Mouse (Mus musculus) stomach, embryonic 14.5 days (tissue): ENCODE data around the gene Zdhhc22. TPM values are rescaled to one million over a fixed set of nuclear protein-coding genes. Genes with fewer than 3 reads are reported as not detected.

Source experiments
- ATAC-seq: fragments of 200-750 bp; cut with Nextera tagmentation; 2 replicates; pipeline ENCODE4 v1.8.0; 2017; ENCODE audit warnings: low read depth, moderate TSS enrichment; ENCODE audit not compliant: insufficient number of reproducible peaks, insufficient read depth, low FRiP score
- H3K27ac ChIP-seq: fragments of 300-500 bp; sonication (generic); 2 replicates; pipeline ENCODE4 v1.5.1; 2014; ENCODE audit warnings: mild to moderate bottlenecking, low read length, moderate library complexity, mixed read lengths
- H3K27me3 ChIP-seq: fragments of 300-500 bp; sonication (generic); 2 replicates; pipeline ENCODE4 v1.6.1; 2014; ENCODE audit warnings: low read length, control low read depth, mixed read lengths; ENCODE audit not compliant: control insufficient read depth, insufficient read depth
- H3K36me3 ChIP-seq: fragments of 300-500 bp; sonication (generic); 2 replicates; pipeline ENCODE4 v1.6.1; 2014; ENCODE audit warnings: mild to moderate bottlenecking, control low read depth, low read length, moderate library complexity, mixed read lengths; ENCODE audit not compliant: control insufficient read depth, insufficient read depth
- H3K4me1 ChIP-seq: fragments of 300-500 bp; sonication (generic); 2 replicates; pipeline ENCODE4 v1.6.1; 2014; ENCODE audit warnings: low read length, control low read depth, mixed read lengths; ENCODE audit not compliant: control insufficient read depth, insufficient read depth
- H3K4me2 ChIP-seq: fragments of 300-500 bp; sonication (generic); replicated peaks from 2 replicates; pipeline ENCODE4 v1.6.1; 2014; ENCODE audit warnings: low read depth, low read length, control low read depth
- H3K4me3 ChIP-seq: fragments of 300-500 bp; sonication (generic); 2 replicates; pipeline ENCODE4 v1.5.1; 2014; ENCODE audit warnings: low read depth, low read length, control low read depth
- H3K9ac ChIP-seq: fragments of 300-500 bp; sonication (generic); replicated peaks from 2 replicates; pipeline ENCODE4 v1.6.1; 2014; ENCODE audit warnings: low read depth, mild to moderate bottlenecking, control low read depth, low read length, moderate library complexity, mixed read lengths
- H3K9me3 ChIP-seq: fragments of 300-500 bp; sonication (generic); 2 replicates; pipeline ENCODE4 v1.6.1; 2016; ENCODE audit warnings: low read depth, low read length, control low read depth; ENCODE audit not compliant: control insufficient read depth
- WGBS: fragments of 180-500 bp; shearing (Covaris S2); extraction: QIAGEN DNeasy Blood & Tissue Kit; methylation state at CpG from one replicate; pipeline ENCODE4 v1.1.7; 2014; 5-methylcytosine and 5-hydroxymethylcytosine counted together
- polyA plus RNA-seq: library from polyadenylated mRNA; unstranded; fragments of >200 nt; fragmentation: Nextera tagmentation; extraction: Ambion mirVana; gene quantifications from 2 replicates; pipeline ENCODE4 v1.2.1, GENCODE M21; 2014

The Zdhhc22 gene
- polyA plus RNA-seq, 1 experiment from 2014 or later, result 0.61 TPM

DNA sequence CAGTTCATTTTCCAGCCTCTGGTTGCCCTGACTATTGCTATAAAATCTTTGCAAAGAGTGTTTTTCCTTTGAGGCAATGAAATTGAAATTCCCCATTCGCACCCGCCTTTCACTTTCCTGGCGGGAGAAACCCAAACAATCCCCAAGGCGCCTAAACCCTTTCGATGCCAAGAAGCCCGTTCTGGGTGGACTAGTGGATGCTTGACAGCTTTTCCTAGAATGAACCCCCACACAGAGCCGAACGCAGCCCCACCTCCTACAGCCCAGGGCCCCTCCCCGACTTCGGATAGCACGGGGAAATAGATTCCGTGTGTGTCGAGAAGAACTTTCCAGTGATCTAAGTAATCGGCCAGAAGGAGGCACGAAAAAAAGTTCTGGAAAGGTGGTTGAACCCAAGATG, 852 bp downstream of the Zdhhc22 start:
- Histone ChIP-seq H3K27me3 (peaks cover 40% of the 10 kb centered on the region), H3K4me2 (peak overlapping the region; percentile 40; the same call in 1 of the 2 replicates), H3K9me3 (no peaks in the 10 kb centered on the region), H3K4me3 (no peak overlapping the region; the same call in 1 of the 2 replicates), H3K9ac (no peak overlapping the region), H3K4me1 (0 out of 2 replicates have a peak, but pooled peaks cover 3% of the 10 kb centered on the region), H3K27ac (no peak overlapping the region), H3K36me3 (no peaks in the 10 kb centered on the region)
- no peak for ATAC-seq
- WGBS, result 8% methylated on average over 15 of the region's 15 CpGs

DNA sequence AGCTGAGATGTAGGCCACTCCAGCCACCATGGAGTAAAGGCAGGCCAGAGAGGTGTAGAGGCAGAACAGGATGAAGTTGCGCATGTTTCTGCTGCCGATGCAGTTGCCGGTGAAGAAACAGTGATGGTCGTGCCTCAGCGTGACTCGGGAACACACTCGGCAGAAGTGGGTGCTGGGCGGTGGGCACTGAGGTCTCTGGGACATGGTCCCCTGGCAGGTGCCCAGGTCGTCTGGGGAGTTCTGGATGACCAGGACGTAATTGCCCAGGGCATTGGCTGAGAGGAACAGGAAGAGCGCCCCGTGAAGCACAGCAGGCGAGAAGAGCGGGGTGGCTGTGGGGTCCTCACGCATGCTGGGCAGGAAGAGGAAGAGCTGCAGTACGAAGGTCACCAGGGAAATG, 2.0 kb downstream of the Zdhhc22 start:
- ATAC-seq, result no peak
- Histone ChIP-seq H3K27me3 (peaks cover 40% of the 10 kb centered on the region), H3K4me3 (no peak overlapping the region), H3K4me2 (no peak overlapping the region), H3K27ac (no peak overlapping the region), H3K4me1 (0 out of 2 replicates have a peak, but pooled peaks cover 3% of the 10 kb centered on the region), H3K9me3 (no peaks in the 10 kb centered on the region), H3K9ac (no peak overlapping the region), H3K36me3 (no peaks in the 10 kb centered on the region)
- 43% methylated on average over 16 of the region's 16 CpGs for WGBS

DNA sequence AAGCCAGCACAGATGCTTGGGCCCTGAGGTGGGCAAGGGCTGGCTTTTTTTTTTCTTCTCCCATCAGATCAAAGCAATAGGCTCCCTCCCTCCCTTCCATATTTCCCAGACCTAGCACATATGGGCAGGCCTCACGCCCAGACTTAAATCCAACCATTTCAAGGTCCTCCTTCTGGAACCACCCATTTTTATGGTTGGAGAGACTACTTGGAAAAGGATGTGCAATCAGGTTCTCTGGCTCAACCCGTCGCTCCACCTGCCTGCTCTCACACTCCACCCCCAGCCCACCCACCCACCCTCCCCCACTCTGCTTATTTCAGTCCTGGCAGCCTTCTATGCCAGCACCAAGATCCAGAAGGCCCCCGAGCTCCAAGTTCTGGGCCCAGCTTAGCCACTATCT, 3.7 kb downstream of the Zdhhc22 start:
- no peak overlapping the region for H3K4me3 ChIP-seq
- H3K27ac ChIP-seq, result no peak overlapping the region
- peaks cover 44% of the 10 kb centered on the region for H3K27me3 ChIP-seq
- H3K4me2 ChIP-seq, result no peak overlapping the region
- H3K4me1 ChIP-seq, result 0 out of 2 replicates have a peak, but pooled peaks cover 3% of the 10 kb centered on the region
- no peak for ATAC-seq
- H3K36me3 ChIP-seq, result no peaks in the 10 kb centered on the region
- no peak overlapping the region for H3K9ac ChIP-seq
- no peaks in the 10 kb centered on the region for H3K9me3 ChIP-seq
- WGBS, result 79% methylated on average over 4 of the region's 4 CpGs

DNA sequence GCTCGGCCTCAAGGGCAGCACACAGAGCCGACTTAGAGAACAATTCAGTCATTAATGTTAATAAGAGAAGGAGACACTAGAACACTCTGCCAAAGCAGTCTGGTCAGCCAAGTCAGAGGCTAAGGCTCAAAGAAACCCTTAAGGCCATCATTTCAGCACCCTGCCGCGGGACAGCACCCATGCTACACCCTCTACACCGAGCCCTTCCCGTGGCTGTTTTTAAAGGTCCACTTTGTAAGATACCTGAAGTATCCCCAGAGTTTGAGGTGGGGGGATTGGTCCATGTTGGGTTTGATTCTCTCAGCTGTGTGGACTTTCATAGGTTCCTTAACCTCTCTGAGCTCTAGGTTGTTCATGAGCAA, 6.1 kb downstream of the Zdhhc22 start:
- ATAC-seq, result no peak
- WGBS, result 6% methylated on average over 6 of the region's 6 CpGs
- no peak overlapping the region for H3K9ac ChIP-seq
- H3K27ac ChIP-seq, result no peak overlapping the region
- no peak overlapping the region for H3K4me2 ChIP-seq
- H3K4me1 ChIP-seq, result no peaks in the 10 kb centered on the region
- no peaks in the 10 kb centered on the region for H3K36me3 ChIP-seq
- no peaks in the 10 kb centered on the region for H3K9me3 ChIP-seq
- H3K27me3 ChIP-seq, result peaks cover 22% of the 10 kb centered on the region
- no peak overlapping the region for H3K4me3 ChIP-seq

DNA sequence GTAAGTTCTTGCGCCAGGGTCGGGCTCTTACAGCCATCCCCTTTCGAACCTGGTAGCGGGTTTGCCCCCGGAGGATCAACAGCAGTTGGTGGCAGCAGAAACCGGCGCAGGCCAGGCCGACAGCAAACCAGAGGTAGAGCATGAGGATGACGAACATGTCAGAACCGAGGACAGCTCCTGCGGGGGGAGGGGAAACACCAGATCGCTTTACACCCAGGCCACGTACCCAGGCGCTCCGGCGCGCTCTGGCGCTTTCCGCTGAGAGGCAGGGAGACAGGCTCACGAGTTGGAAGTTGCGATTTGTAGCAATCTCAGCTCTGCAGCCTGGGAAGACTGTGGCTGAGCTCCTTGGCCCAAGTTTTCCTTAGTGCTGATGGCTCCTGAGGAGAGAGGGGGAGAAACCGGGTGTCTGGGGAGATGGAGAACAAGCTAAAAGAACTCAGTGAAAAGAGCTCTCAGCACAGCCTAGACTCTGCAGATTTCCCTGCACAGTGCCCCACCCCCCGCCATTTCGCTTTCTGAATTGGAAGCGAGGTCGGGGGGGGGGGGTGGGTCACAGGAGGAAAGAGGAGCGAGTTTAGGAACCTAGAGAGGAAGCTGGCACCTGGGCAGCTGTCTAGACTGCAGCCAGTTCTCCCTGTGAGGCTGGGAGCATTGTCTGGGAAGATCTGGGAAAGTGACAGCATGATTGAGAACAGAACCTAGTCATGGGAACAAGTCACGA, 6.6 kb downstream of the Zdhhc22 start:
- Histone ChIP-seq H3K4me3 (no peak overlapping the region), H3K4me1 (no peaks in the 10 kb centered on the region), H3K27me3 (peaks cover 17% of the 10 kb centered on the region), H3K27ac (no peak overlapping the region), H3K36me3 (no peaks in the 10 kb centered on the region), H3K4me2 (no peak overlapping the region), H3K9ac (no peak overlapping the region), H3K9me3 (no peaks in the 10 kb centered on the region)
- WGBS, result 2% methylated on average over 28 of the region's 28 CpGs
- ATAC-seq, result no peak

DNA sequence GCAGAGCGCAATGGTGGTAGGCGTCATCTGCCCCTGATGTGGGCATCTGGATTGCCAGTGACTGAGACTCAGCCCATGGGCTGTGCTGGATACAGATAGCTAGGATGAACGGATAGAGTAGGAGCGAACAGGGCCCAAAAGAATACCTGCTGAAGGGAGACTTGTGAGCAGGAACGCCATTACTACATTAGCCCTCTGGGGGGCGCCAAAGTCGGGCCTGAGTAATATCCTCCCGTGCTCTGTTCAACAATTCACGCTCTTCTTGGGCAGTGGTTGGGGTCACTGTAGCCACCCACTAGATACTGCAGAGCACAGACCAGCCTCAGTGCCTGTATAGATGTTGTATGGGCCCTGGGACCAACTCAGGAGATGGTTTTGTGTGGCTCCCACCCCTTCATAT, 9.1 kb downstream of the Zdhhc22 start:
- H3K36me3 ChIP-seq, result no peaks in the 10 kb centered on the region
- H3K27ac ChIP-seq, result no peak overlapping the region
- H3K4me1 ChIP-seq, result peaks cover 5% of the 10 kb centered on the region; the same call in 1 of the 2 replicates
- H3K9ac ChIP-seq, result no peak overlapping the region
- ATAC-seq, result no peak
- H3K27me3 ChIP-seq, result peaks cover 4% of the 10 kb centered on the region
- H3K4me2 ChIP-seq, result no peak overlapping the region
- H3K9me3 ChIP-seq, result no peaks in the 10 kb centered on the region
- H3K4me3 ChIP-seq, result no peak overlapping the region
- WGBS, result 34% methylated on average over 9 of the region's 9 CpGs

DNA sequence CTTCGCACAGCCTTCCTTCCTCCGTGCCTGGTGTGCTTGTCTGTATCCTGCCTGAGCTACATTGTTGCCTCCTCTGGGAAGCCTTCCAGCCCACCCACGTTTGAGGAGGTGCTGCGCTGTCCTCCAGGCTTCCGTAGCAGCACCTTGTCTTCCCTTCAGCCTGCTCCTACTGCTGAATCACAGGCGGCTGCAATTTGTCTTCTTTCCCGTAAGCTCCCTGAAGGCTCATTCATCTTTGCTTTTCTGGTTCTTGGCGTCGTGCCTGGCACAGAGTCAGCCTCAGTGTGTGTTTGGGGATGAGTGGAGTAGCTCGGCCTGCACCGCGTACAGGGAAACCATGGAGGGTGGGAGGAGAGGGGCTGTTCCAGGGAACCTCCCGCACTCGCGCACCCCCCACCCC, 12.4 kb downstream of the Zdhhc22 start:
- H3K9ac ChIP-seq, result no peak overlapping the region
- H3K4me3 ChIP-seq, result no peak overlapping the region
- no peak overlapping the region for H3K4me2 ChIP-seq
- 14% methylated on average over 15 of the region's 15 CpGs for WGBS
- peaks cover 4% of the 10 kb centered on the region; the same call in 1 of the 2 replicates for H3K27me3 ChIP-seq
- H3K27ac ChIP-seq, result no peak overlapping the region
- H3K9me3 ChIP-seq, result no peaks in the 10 kb centered on the region
- ATAC-seq, result peak; percentile 66
- H3K4me1 ChIP-seq, result peaks cover 24% of the 10 kb centered on the region
- H3K36me3 ChIP-seq, result no peaks in the 10 kb centered on the region

DNA sequence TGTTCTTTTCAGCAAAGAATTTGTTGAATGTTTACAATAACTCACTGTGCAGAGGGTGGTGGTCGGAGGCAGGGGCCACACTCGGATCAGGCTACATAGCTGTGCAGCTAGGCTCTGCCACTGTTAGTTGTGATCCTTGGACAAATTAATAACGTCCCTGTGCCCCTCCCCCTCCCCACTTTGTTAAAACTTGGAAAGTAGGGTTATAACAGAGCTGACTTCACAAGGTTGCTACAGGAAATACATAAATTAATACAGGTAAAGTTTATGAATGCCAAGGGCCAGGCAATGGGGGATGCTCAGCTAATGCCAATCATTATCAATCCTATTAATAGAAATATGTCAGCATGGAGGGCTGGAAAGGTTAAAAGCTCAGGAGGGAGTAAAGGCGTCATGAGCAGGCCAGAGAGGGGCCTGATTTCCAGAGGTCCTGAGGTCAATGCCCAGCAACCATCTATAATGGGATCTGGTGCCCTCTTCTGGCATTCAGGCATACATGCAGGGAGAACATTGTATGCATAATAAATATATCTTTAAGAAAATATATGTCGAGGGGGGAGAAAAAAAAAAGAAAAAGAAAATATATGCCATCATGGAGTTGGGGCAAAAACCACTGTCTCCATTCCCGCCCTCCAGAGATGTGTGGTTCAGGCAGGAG, 13.6 kb downstream of the Zdhhc22 start:
- Histone ChIP-seq H3K4me3 (no peak overlapping the region), H3K27ac (no peak overlapping the region), H3K27me3 (no peaks in the 10 kb centered on the region), H3K9me3 (no peaks in the 10 kb centered on the region), H3K4me1 (peaks cover 24% of the 10 kb centered on the region), H3K4me2 (no peak overlapping the region), H3K36me3 (no peaks in the 10 kb centered on the region), H3K9ac (no peak overlapping the region)
- 42% methylated on average over 6 of the region's 6 CpGs for WGBS
- no peak for ATAC-seq
